Mouse (Mus musculus) monocyte, adult 5-6 weeks (primary cell): ENCODE measurements around the gene Ndufaf7. TPM values are rescaled to one million over a fixed set of nuclear protein-coding genes. Genes with fewer than 3 reads are reported as not detected.

Source experiments
- ATAC-seq: fragments of 153-309, 156-312 bp; replicated peaks from 2 replicates; pipeline ENCODE4 v1.8.0; 2017; ENCODE audit warnings: mild to moderate bottlenecking; ENCODE audit not compliant: low TSS enrichment, insufficient number of reproducible peaks, severe bottlenecking, poor library complexity, low FRiP score
- total RNA-seq: library from RNA; stranded (forward); fragments of 200-1000, 200-491, 200-594 nt; gene quantifications from 3 replicates; pipeline ENCODE4 v1.2.3, GENCODE M21; 2017

The Ndufaf7 gene
- total RNA-seq, 1 experiment from 2014 or later: 61.7 TPM

DNA sequence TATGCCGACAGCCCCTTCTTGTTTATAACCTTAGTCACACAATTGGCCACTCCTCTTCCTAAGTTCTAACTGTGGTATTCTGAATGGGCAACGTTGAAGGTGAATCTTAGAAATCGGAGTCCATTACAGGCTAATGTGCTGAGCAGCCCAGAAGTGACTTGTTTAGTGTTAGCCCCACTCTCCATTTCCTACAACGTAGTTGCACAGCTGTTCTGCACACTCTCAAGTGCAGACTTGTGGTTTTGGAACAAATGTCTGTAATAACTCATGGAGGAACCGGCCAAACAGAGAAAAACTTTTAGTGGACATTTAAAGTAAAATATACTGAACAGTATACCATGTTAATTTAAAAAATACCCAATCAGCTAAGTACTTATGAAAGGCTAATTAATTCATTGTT, 15.1 kb downstream of the Ndufaf7 start:
- ATAC-seq: no peak

DNA sequence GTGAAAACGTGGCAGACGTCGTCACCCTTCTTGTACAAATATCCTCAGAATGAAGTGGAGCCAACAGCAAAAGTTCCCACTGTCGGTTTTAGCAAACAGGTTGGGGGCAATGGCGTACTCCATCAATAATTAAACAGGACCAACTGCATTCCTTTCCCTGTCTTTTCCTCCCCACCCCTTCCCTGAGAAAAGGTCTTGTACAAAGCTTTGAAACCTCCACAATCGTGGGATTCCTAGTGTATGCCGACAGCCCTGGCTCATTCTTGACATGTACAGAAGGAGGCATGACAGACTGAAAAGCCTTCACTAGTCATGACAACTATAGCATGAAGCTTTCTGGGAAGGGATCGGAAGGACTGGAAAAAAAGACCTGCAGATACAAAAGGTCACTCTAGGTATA, 16.3 kb downstream of the Ndufaf7 start:
- ATAC-seq: no peak

DNA sequence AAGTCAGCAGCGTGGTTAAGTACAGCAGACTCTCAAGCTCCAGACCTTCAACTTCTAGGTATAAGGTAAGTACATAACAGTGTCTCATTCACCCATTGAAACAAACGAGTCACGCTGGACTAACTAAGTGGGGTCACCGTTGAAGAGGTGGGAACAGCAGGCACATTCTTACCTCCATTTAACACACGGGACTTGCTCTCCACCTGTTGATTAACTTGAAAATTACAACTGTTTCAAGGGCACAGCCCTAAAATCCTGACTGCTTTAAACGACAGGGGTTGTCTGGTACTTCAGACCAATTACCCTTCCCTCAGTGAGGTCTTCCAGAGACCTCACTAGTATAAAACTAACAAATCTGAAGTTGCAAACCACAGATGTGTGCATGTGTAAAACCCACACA, 22.5 kb downstream of the Ndufaf7 start:
- ATAC-seq: no peak

DNA sequence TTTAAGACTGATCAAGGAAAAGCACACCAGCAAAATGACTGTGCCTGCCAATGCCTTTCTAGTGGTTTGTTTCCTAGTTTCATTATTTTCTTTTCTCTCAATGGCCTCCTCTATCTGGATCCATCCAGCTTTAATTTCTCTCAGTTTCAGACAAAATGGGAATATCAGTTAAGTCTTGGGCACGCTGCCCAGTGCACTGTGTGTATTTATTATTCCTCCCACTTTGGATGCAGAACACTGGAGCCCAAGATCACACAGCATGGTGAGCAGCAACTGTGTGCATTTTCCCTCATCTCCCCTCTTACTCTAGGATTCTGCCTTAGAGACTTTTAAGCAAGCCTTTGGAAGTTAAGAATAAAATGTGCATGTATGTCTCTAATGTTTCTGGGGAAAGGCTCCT, 27.5 kb downstream of the Ndufaf7 start:
- ATAC-seq: no peak

DNA sequence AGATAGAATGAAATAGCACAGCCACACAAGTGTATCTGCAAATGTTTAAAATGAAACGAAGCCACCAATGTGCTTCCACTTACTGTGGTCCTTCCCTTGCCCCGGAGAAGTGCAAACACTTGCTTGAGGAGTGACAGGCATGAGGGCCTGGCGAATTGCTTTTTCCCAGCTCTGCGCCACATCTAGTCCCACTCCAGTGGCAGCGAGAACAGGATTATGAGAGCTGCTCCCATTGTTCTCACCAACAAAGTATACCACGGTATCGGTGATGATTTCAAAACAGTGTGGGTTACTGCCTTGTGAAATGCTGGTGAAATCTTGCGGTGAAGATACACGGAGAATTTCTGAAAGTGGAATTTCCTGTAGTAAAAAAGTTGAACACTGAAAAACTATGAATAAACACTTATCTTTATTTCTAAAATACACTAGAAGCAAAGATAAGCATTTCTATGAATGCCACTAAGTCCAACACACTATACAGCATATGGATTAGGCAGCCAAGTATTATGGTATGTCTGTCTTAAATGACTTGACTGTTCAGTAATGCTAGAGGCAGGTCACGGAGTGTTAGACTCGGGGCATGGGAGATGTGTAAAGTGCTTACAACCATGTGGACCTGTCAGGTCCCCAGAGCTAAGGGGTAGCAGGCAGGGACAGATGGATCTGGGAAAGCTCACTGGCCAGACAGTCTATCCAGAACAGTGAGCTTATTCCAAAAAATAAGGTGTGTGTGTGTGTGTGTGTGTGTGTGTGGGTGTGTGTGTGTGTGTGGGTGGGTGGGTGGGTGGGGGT, 29.4 kb downstream of the Ndufaf7 start:
- peak; percentile 47; the same call in 1 of the 2 replicates for ATAC-seq

DNA sequence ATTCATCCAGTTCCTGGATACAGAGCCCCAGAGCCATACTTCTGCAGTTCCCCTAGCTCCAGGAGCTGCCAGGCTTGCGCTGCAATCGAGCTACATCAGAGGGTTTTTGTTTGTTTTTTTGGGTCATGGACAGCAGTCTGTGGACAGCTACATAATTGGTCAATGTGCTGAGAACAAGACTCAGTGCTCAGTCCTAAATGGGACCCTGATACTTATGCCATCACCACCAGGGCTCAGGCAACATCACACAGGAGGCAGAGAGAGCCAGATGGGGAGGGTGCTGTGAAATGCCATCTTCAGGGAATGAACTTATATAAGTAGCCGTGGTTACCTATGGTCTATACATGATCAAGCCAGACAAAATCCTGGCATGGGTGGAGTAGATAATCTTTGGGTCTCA, 31.6 kb downstream of the Ndufaf7 start:
- ATAC-seq: no peak

DNA sequence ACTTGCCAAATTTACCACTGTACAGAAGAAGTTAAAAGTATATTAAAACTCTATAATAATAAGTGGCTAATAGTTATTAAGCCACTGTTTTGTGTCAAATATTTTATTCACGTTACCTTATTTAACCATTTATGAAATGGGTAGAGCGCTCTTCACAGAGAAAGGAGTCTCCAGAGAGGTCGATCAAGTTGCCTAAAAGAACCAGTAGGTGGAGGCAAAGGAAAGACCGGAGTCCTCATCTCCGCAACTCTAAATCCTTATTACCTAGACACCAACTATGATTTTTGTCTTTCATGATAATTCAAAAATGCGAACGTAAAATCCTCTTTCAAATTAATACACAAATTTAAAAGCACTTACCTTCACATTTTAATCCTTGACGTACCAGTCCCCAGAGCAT, 46.2 kb downstream of the Ndufaf7 start:
- ATAC-seq: no peak

DNA sequence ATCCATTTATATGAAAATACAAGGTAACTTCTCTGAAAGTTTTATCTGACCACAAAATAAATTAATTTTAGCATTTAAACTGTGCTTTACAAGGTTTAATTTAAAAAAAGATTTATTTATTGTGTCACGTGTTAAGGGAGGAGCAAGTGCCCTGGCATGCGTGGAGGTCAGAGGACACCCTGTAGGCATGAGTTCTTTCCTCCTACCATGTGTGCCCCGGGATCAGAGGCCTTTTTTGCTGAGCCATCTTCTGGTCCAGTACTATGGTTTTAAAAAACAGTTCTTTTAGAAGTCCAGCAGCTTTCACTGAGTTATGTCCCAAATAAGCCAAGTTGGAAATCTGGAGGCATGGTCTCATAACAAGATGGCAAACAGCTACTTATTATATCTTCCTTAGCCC, 46.8 kb downstream of the Ndufaf7 start:
- no peak for ATAC-seq

DNA sequence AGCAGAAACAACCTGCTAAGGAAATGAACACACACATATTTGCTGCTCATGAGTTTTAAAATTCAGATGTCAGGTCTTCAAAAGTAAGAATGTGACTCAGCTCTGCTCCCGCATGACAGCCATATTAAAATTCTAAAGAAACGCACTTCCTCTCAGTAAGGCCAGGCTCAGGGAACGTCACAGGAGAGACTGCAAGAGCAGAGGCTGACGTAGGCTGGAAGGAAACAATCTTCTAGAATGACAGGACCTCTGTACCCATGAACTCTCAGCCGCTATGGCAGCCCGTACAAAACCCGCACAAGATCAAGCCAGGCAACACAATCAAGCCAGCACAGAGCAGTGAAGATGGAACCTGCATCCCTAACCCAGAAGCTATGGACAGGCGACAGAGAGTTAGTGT, 52.1 kb downstream of the Ndufaf7 start:
- 0 out of 2 replicates have a peak, but pooled peaks have one; percentile 40 for ATAC-seq

DNA sequence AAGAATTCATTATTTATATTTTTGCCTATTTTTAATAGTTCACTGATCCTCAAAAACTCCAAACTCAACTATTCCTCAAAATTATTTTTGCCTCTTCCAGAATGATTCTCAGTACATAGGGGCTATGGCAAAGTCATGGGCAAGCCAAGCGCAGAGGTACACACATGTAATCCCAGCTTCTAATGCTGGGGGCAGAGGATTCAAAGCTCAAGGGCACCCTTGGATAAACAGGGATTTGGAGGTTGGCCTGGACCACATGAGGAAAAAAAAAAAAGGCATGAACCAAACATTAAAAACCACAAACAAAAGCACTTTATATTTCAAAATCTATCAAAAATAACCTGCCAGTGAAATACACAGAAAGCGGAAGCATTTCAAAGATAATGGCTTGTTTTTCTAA, 54.6 kb downstream of the Ndufaf7 start:
- ATAC-seq: no peak

DNA sequence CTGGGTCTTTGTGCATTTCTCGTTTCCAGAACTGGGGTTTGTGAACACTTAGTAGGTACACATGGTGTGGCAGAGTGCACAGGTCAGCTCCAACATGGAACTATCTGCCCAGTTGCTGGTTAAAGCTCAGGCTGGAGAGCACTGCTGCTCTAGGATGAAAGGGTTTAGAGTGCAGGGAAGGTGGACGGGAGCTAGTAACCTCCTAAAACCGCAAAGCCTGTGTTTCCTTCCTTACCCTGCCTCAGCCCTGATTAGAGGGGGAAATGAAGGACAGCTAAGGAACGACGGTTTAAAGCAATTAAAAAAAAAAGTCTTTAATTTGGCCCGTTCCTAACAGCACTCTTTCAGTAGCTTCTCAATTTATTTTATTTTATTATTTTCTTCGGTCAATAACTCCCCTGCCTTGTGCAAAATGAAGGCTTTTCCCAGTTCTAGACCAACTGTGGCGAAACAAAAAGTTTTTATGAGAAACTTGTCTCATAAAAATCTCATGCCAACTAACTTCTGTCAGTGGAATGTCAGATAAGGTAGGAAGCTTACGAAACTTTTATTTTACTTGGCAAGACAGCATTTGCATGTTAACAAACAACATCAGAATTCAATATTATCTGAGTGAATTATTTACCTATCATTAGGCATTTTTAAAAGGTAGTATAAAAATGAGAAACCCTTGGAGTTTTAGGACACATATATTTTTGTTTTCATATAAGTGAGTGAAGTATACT, 55.5 kb downstream of the Ndufaf7 start:
- no peak for ATAC-seq

DNA sequence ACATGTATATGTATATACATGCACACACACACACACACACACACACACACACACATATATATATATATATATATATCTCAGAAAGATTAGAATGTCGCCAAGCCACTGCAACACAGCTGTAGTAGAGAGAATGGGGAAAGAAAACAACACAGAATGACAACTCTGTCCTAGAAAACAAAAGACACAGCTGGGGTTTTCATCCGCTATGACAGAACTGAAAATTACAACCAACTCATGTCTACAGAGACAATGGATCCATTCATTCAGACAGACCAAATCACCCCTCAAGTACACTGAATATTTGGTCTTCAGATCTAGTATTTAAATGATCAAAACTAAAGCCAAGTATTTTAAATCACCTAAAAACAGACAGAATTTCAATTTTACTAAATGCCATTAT, 56.7 kb downstream of the Ndufaf7 start:
- no peak for ATAC-seq

DNA sequence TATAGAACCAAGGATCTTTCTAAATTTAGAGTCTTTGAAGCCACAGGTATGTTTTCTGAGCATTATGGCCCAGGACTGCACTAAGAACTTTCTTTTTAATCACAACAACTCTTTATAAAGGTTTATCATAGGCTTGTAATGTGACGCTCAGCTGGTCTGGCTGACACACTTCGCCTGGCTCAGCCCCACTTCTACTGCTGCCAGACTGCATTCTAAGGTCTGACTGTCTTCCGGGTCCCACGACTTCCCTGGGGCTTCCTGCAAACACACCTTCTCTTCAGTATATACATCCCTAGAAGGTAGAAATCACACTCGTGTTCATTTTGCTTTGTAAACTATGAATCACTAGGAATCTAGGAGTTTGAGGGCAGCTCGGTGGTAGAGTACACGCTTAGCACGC, 57.4 kb downstream of the Ndufaf7 start:
- no peak for ATAC-seq

DNA sequence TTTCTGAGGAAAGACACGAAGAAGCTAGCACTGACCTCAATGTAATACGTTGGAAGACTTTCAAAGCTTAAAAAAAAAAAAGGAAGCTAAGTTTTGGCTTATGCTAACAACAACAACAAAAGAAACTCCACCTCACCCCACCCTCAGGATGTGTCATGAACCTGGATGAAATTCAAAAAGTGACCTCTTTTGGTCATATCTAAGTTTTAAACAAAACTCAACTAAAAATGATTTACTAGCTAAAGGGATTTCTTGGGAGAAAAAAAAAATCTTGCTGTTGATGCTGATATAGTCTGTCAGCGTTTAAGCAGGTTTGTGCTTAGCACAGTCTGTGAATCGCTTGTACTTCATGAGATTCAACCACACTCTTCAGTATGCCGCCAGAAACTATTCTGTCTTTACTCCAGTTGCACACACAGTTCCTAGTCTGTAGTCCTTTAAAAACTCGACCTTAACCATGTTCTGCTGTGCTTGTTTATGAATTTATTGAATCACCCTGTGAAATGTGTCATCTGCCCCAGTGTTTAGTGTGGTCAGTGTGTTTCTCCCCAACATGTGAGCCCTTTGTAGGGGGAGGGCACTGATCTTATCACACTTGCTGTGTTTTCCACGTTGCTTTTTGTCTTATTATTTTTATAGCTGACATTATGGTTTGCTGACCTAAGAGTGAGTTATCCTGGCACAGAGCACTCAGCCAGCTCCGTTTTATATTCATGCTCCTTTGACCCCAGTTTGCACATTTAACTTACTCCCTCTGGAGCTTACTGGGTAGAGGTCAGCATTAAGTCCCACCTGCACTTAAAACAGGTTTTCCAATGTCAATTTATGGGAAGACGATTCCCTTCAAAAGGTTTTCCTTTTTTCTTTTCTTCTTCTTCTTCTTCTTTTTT, 58.2 kb downstream of the Ndufaf7 start:
- ATAC-seq: peak; percentile 49

Other genes starting within 250 kb of the Ndufaf7 start
- 30.8 to 64.1 TPM (median 39.5 TPM) in 3 replicates for gene Strn, start 199.9 kb upstream of the Ndufaf7 start, total RNA-seq
- 12.3 to 29.5 TPM (median 25.0 TPM) in 3 replicates for gene Heatr5b, start 101.8 kb upstream of the Ndufaf7 start, total RNA-seq
- 57.6 to 86.9 TPM (median 66.9 TPM) in 3 replicates for gene Gpatch11, start 101.6 kb upstream of the Ndufaf7 start, total RNA-seq
- gene Eif2ak2, start 54.6 kb upstream of the Ndufaf7 start, total RNA-seq: 20.6 to 56.7 TPM (median 46.8 TPM) in 3 replicates
- not detected in 3 replicates for gene Sult6b1, start 30.1 kb upstream of the Ndufaf7 start, total RNA-seq
- gene Cebpzos, start 20.6 kb upstream of the Ndufaf7 start, total RNA-seq: 44.9 to 54.5 TPM (median 46.9 TPM) in 3 replicates
- 139 to 178 TPM (median 141 TPM) in 3 replicates for gene Cebpz, start 70 bp upstream of the Ndufaf7 start, total RNA-seq
- 85.4 to 117 TPM (median 96.5 TPM) in 3 replicates for gene Prkd3, start 83.7 kb downstream of the Ndufaf7 start, total RNA-seq
- 4.3 to 7.2 TPM (median 6.2 TPM) in 3 replicates for gene Qpct, start 114.8 kb downstream of the Ndufaf7 start, total RNA-seq